Mouse (Mus musculus): ENCODE results near the gene Gpr62.

Gpr62 gene

GRCm38 (mm10) chr9:106421033-106421864, 44.5 kb downstream of the Gpr62 start:
- DNase-seq (ENCODE audit: low spot score) = no peak

- DNase-seq (ENCODE audit: low spot score) = no peak
Observed at GRCm38 (mm10) chr9:106420608-106421007, 45.1 kb downstream of the Gpr62 start.

- peak; percentile 38 for DNase-seq (ENCODE audit: low spot score)
Observed at GRCm38 (mm10) chr9:106417841-106418625, 47.7 kb downstream of the Gpr62 start.

- DNase-seq (ENCODE audit: low spot score) = no peak
Observed at GRCm38 (mm10) chr9:106416826-106417225, 48.9 kb downstream of the Gpr62 start.

All from T-cell, adult 2 months (primary cell).